Mouse (Mus musculus): Measurements from ENCODE around the gene Auh. TPM values are rescaled to one million over a fixed set of nuclear protein-coding genes. Genes with fewer than 3 reads are reported as not detected.

The Auh gene
- polyA plus RNA-seq, 1 experiment: 88.6 TPM

- H3K27me3 ChIP-seq (replicated peaks; ENCODE audit: control insufficient read depth, insufficient read depth, low read length): no peaks in the 10 kb centered on the region
- TF ChIP-seq CTCF (conservative IDR thresholded peaks at IDR 0.05; ENCODE audit: insufficient read depth, insufficient read length, low read depth, low read length) (no peak), POLR2A (IDR thresholded peaks at IDR 0.05; ENCODE audit: low read depth, low read length) (no peak)
- H3K36me3 ChIP-seq (ENCODE audit: control insufficient read depth, insufficient read depth, low read length): no peaks in the 10 kb centered on the region
- H3K4me1 ChIP-seq (ENCODE audit: control insufficient read depth, insufficient read depth, low read length): no peaks in the 10 kb centered on the region
- DNase-seq: no peak
- H3K27ac ChIP-seq (ENCODE audit: insufficient read depth, low read depth, low read length): no peak overlapping the region
- WGBS: 95% methylated on average over 5 of the region's 5 CpGs
- H3K4me3 ChIP-seq (ENCODE audit: insufficient read depth, low read depth, low read length): no peak overlapping the region
Observed at GRCm38 (mm10) chr13:52857781-52858180, 71.7 kb downstream of the Auh start.

GRCm38 (mm10) chr13:52853536-52853935 lies 75.9 kb downstream of the Auh start:
- H3K27me3 ChIP-seq (replicated peaks; ENCODE audit: control insufficient read depth, insufficient read depth, low read length): no peaks in the 10 kb centered on the region
- no peaks in the 10 kb centered on the region for H3K36me3 ChIP-seq (ENCODE audit: control insufficient read depth, insufficient read depth, low read length)
- TF ChIP-seq CTCF (conservative IDR thresholded peaks at IDR 0.05; ENCODE audit: insufficient read depth, insufficient read length, low read depth, low read length) (no peak), POLR2A (IDR thresholded peaks at IDR 0.05; ENCODE audit: low read depth, low read length) (no peak)
- no peaks in the 10 kb centered on the region for H3K4me1 ChIP-seq (ENCODE audit: control insufficient read depth, insufficient read depth, low read length)
- no peak for DNase-seq
- no peak overlapping the region for H3K4me3 ChIP-seq (ENCODE audit: insufficient read depth, low read depth, low read length)
- H3K27ac ChIP-seq (ENCODE audit: insufficient read depth, low read depth, low read length): no peak overlapping the region
- WGBS: 100% methylated on average over 1 of the region's 1 CpGs

GRCm38 (mm10) chr13:52851886-52852285 lies 77.6 kb downstream of the Auh start:
- H3K27ac ChIP-seq (ENCODE audit: insufficient read depth, low read depth, low read length): no peak overlapping the region
- DNase-seq: no peak
- H3K36me3 ChIP-seq (ENCODE audit: control insufficient read depth, insufficient read depth, low read length): no peaks in the 10 kb centered on the region
- TF ChIP-seq CTCF (conservative IDR thresholded peaks at IDR 0.05; ENCODE audit: insufficient read depth, insufficient read length, low read depth, low read length) (no peak), POLR2A (IDR thresholded peaks at IDR 0.05; ENCODE audit: low read depth, low read length) (no peak)
- WGBS: 83% methylated on average over 4 of the region's 4 CpGs
- H3K27me3 ChIP-seq (replicated peaks; ENCODE audit: control insufficient read depth, insufficient read depth, low read length): no peaks in the 10 kb centered on the region
- H3K4me1 ChIP-seq (ENCODE audit: control insufficient read depth, insufficient read depth, low read length): no peaks in the 10 kb centered on the region
- H3K4me3 ChIP-seq (ENCODE audit: insufficient read depth, low read depth, low read length): no peak overlapping the region

GRCm38 (mm10) chr13:52850024-52850723 lies 79.3 kb downstream of the Auh start:
- TF ChIP-seq CTCF (conservative IDR thresholded peaks at IDR 0.05; ENCODE audit: insufficient read depth, insufficient read length, low read depth, low read length): peak; percentile 80
- no peak for TF ChIP-seq POLR2A (IDR thresholded peaks at IDR 0.05; ENCODE audit: low read depth, low read length)
- Histone ChIP-seq H3K4me3 (ENCODE audit: insufficient read depth, low read depth, low read length) (no peak overlapping the region), H3K4me1 (ENCODE audit: control insufficient read depth, insufficient read depth, low read length) (no peaks in the 10 kb centered on the region), H3K27ac (ENCODE audit: insufficient read depth, low read depth, low read length) (no peak overlapping the region), H3K36me3 (ENCODE audit: control insufficient read depth, insufficient read depth, low read length) (no peaks in the 10 kb centered on the region), H3K27me3 (replicated peaks; ENCODE audit: control insufficient read depth, insufficient read depth, low read length) (no peaks in the 10 kb centered on the region)
- 81% methylated on average over 15 of the region's 15 CpGs for WGBS
- DNase-seq: no peak

- H3K4me3 ChIP-seq (ENCODE audit: insufficient read depth, low read depth, low read length): no peak overlapping the region
- no peak for DNase-seq
- TF ChIP-seq CTCF (conservative IDR thresholded peaks at IDR 0.05; ENCODE audit: insufficient read depth, insufficient read length, low read depth, low read length) (no peak), POLR2A (IDR thresholded peaks at IDR 0.05; ENCODE audit: low read depth, low read length) (no peak)
- 85% methylated on average over 9 of the region's 9 CpGs for WGBS
- no peaks in the 10 kb centered on the region for H3K27me3 ChIP-seq (replicated peaks; ENCODE audit: control insufficient read depth, insufficient read depth, low read length)
- H3K4me1 ChIP-seq (ENCODE audit: control insufficient read depth, insufficient read depth, low read length): no peaks in the 10 kb centered on the region
- H3K27ac ChIP-seq (ENCODE audit: insufficient read depth, low read depth, low read length): no peak overlapping the region
- no peaks in the 10 kb centered on the region for H3K36me3 ChIP-seq (ENCODE audit: control insufficient read depth, insufficient read depth, low read length)
Observed at GRCm38 (mm10) chr13:52849394-52849801, 80.1 kb downstream of the Auh start.

GRCm38 (mm10) chr13:52847481-52847880 lies 82.0 kb downstream of the Auh start:
- WGBS: 70% methylated on average over 8 of the region's 8 CpGs
- no peak overlapping the region for H3K27ac ChIP-seq (ENCODE audit: insufficient read depth, low read depth, low read length)
- H3K27me3 ChIP-seq (replicated peaks; ENCODE audit: control insufficient read depth, insufficient read depth, low read length): no peaks in the 10 kb centered on the region
- DNase-seq: no peak
- H3K36me3 ChIP-seq (ENCODE audit: control insufficient read depth, insufficient read depth, low read length): no peaks in the 10 kb centered on the region
- TF ChIP-seq CTCF (conservative IDR thresholded peaks at IDR 0.05; ENCODE audit: insufficient read depth, insufficient read length, low read depth, low read length) (no peak), POLR2A (IDR thresholded peaks at IDR 0.05; ENCODE audit: low read depth, low read length) (no peak)
- H3K4me1 ChIP-seq (ENCODE audit: control insufficient read depth, insufficient read depth, low read length): no peaks in the 10 kb centered on the region
- no peak overlapping the region for H3K4me3 ChIP-seq (ENCODE audit: insufficient read depth, low read depth, low read length)

- no peak for DNase-seq
- no peaks in the 10 kb centered on the region for H3K36me3 ChIP-seq (ENCODE audit: control insufficient read depth, insufficient read depth, low read length)
- H3K4me1 ChIP-seq (ENCODE audit: control insufficient read depth, insufficient read depth, low read length): no peaks in the 10 kb centered on the region
- H3K27me3 ChIP-seq (replicated peaks; ENCODE audit: control insufficient read depth, insufficient read depth, low read length): no peaks in the 10 kb centered on the region
- no peak for TF ChIP-seq POLR2A (IDR thresholded peaks at IDR 0.05; ENCODE audit: low read depth, low read length)
- TF ChIP-seq CTCF (conservative IDR thresholded peaks at IDR 0.05; ENCODE audit: insufficient read depth, insufficient read length, low read depth, low read length): no peak
- H3K27ac ChIP-seq (ENCODE audit: insufficient read depth, low read depth, low read length): no peak overlapping the region
- H3K4me3 ChIP-seq (ENCODE audit: insufficient read depth, low read depth, low read length): no peak overlapping the region
- WGBS: 87% methylated on average over 17 of the region's 17 CpGs
Observed at GRCm38 (mm10) chr13:52847071-52847470, 82.4 kb downstream of the Auh start.
